Mouse (Mus musculus): ENCODE measurements around the gene Mon1a. TPM values are rescaled to one million over a fixed set of nuclear protein-coding genes. Genes with fewer than 3 reads are reported as not detected.

The Mon1a gene
- polyA plus RNA-seq, 1 experiment from 2014 or later = 25.2 TPM

DNA sequence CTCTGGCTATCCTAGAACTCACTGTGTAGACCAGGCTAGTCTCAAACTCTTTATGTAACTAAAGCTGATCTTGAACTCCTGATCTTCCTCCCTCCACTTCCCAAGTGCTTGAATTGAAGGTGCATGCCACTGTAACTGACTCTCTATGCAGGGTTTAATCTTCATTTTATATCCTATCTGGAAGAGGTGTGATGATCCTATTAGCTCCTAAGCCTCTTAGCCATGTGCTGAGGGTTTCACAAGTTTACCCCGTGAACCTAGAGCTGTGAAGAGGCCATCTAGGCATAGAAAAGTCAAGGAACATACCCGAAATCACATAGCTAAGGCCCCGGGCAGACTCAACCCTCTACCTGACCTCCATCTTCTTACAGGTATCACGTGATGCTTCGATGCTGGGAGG, 31.5 kb downstream of the Mon1a start:
- H3K4me1 ChIP-seq (replicated peaks; ENCODE audit: control insufficient read depth, insufficient read depth, low read length) = peaks cover 7% of the 10 kb centered on the region; the same call in 1 of the 2 replicates
- ATAC-seq = no peak
- H3K36me3 ChIP-seq (ENCODE audit: control insufficient read depth, insufficient read depth) = no peaks in the 10 kb centered on the region
- H3K4me2 ChIP-seq (ENCODE audit: low read length) = no peak overlapping the region
- H3K9ac ChIP-seq (replicated peaks; ENCODE audit: low read depth, low read length) = no peak overlapping the region
- H3K9me3 ChIP-seq (ENCODE audit: control insufficient read depth, low read length) = no peaks in the 10 kb centered on the region
- H3K4me3 ChIP-seq (replicated peaks; ENCODE audit: low read length) = no peak overlapping the region
- no peak overlapping the region for H3K27ac ChIP-seq (ENCODE audit: low read length)
- WGBS = 85% methylated on average over 5 of the region's 5 CpGs
- H3K27me3 ChIP-seq (replicated peaks; ENCODE audit: control insufficient read depth, insufficient read depth, low read length) = no peaks in the 10 kb centered on the region

DNA sequence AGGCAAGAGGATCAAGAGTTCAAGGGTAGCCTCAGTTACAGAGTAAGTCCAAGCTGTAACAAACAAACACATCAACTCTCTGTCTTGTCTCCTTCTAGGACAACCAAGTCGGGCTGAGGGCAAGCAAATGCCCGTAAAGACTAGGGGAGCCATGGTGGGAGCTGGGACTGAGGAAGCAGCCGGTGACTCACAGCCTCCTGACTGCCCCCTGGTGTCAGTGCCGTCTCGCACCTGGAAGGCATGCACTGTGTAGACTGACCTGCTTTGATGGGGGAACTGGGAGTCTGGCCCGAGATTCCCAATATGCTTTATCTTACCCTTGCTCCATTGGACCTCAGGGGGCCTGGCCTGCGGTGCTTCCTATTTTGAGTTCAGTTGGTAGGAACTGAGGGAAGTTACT, 35.1 kb downstream of the Mon1a start:
- Histone ChIP-seq H3K9ac (replicated peaks; ENCODE audit: low read depth, low read length) (no peak overlapping the region), H3K27me3 (replicated peaks; ENCODE audit: control insufficient read depth, insufficient read depth, low read length) (no peaks in the 10 kb centered on the region), H3K27ac (ENCODE audit: low read length) (no peak overlapping the region), H3K4me1 (replicated peaks; ENCODE audit: control insufficient read depth, insufficient read depth, low read length) (peaks cover 20% of the 10 kb centered on the region), H3K4me3 (replicated peaks; ENCODE audit: low read length) (no peak overlapping the region), H3K9me3 (ENCODE audit: control insufficient read depth, low read length) (no peaks in the 10 kb centered on the region), H3K4me2 (ENCODE audit: low read length) (no peak overlapping the region), H3K36me3 (ENCODE audit: control insufficient read depth, insufficient read depth) (no peaks in the 10 kb centered on the region)
- whole genome bisulfite sequencing = 26% methylated on average over 7 of the region's 7 CpGs
- ATAC-seq = no peak

DNA sequence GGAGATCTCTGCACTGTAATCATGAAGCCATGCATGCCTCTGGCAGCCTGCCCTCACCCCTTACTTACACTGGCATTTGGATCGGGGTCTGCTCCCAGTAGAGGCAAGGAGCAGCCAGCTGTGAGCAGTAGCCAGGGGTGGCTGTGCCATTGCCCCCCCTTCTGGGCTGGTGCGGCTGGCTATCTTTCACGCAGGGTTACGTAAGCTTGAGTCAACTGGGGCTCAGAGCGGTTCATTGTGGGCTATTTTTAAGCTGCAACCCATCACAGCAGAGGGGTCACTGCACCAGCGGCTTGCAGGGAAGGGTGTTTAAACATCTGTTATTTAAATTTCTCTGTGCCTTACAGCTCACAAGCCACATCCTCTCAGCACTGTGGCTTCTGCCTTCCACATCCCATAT, 36.0 kb downstream of the Mon1a start:
- H3K4me2 ChIP-seq (ENCODE audit: low read length) = no peak overlapping the region
- H3K4me3 ChIP-seq (replicated peaks; ENCODE audit: low read length) = no peak overlapping the region
- no peaks in the 10 kb centered on the region for H3K9me3 ChIP-seq (ENCODE audit: control insufficient read depth, low read length)
- H3K9ac ChIP-seq (replicated peaks; ENCODE audit: low read depth, low read length) = no peak overlapping the region
- ATAC-seq = no peak
- no peak overlapping the region for H3K27ac ChIP-seq (ENCODE audit: low read length)
- peaks cover 16% of the 10 kb centered on the region for H3K4me1 ChIP-seq (replicated peaks; ENCODE audit: control insufficient read depth, insufficient read depth, low read length)
- no peaks in the 10 kb centered on the region for H3K27me3 ChIP-seq (replicated peaks; ENCODE audit: control insufficient read depth, insufficient read depth, low read length)
- H3K36me3 ChIP-seq (ENCODE audit: control insufficient read depth, insufficient read depth) = no peaks in the 10 kb centered on the region
- WGBS = 70% methylated on average over 6 of the region's 6 CpGs

DNA sequence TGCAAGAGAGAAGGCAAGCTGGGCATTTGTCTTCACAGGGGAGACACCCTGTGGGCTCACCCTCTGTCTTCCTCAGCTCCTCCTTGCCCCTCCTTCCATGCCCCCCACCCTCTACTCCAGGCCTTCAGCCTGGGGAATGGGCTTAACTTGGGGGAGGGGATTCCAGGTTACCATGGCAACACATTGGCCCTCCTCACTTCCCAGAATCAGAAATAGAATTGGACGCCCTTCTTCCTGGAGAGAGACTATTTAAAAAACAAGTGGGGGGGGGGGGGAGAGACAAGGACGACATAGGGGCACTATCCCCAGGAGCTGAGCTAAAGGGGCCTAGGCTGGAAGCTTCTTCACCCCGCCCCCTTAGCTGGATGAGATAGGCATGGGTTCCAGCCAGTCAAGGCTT, 37.3 kb downstream of the Mon1a start:
- Histone ChIP-seq H3K4me1 (replicated peaks; ENCODE audit: control insufficient read depth, insufficient read depth, low read length) (peaks cover 16% of the 10 kb centered on the region), H3K4me3 (replicated peaks; ENCODE audit: low read length) (no peak overlapping the region), H3K9ac (replicated peaks; ENCODE audit: low read depth, low read length) (no peak overlapping the region), H3K27ac (ENCODE audit: low read length) (no peak overlapping the region), H3K9me3 (ENCODE audit: control insufficient read depth, low read length) (no peaks in the 10 kb centered on the region), H3K4me2 (ENCODE audit: low read length) (no peak overlapping the region), H3K36me3 (ENCODE audit: control insufficient read depth, insufficient read depth) (no peaks in the 10 kb centered on the region), H3K27me3 (replicated peaks; ENCODE audit: control insufficient read depth, insufficient read depth, low read length) (no peaks in the 10 kb centered on the region)
- peak; percentile 34 for ATAC-seq
- WGBS = 20% methylated on average over 3 of the region's 3 CpGs

DNA sequence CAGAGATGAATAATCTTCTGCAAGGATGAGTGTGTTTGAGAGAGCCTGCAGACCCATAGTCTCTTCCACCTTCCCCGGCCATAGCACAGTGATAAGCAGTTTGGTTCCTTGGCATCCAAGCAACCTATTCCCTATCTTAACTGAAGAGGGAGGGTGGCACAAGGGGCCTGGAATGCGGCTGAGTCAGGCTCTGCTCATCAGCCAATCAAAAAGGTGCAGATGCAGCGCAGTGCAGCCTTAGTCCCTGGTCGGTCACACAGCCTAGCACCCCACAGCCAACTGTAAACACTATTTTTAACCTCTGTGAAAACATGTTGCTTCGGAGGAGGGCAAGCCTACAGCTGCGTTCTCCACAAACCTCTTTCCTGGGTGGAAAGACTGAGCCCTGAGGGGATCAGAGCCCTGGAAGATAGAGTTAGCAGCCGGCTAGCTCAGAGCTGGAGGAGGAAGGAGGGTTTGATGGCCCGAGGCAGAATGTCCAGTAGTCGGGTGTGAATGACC, 39.0 kb downstream of the Mon1a start:
- H3K4me2 ChIP-seq (ENCODE audit: low read length) = no peak overlapping the region
- no peak for ATAC-seq
- peak overlapping the region; percentile 17; the same call in 1 of the 2 replicates for H3K27ac ChIP-seq (ENCODE audit: low read length)
- no peaks in the 10 kb centered on the region for H3K36me3 ChIP-seq (ENCODE audit: control insufficient read depth, insufficient read depth)
- H3K9ac ChIP-seq (replicated peaks; ENCODE audit: low read depth, low read length) = no peak overlapping the region
- H3K9me3 ChIP-seq (ENCODE audit: control insufficient read depth, low read length) = no peaks in the 10 kb centered on the region
- H3K4me1 ChIP-seq (replicated peaks; ENCODE audit: control insufficient read depth, insufficient read depth, low read length) = peaks cover 16% of the 10 kb centered on the region
- no peak overlapping the region for H3K4me3 ChIP-seq (replicated peaks; ENCODE audit: low read length)
- 63% methylated on average over 9 of the region's 9 CpGs for WGBS
- H3K27me3 ChIP-seq (replicated peaks; ENCODE audit: control insufficient read depth, insufficient read depth, low read length) = no peaks in the 10 kb centered on the region

DNA sequence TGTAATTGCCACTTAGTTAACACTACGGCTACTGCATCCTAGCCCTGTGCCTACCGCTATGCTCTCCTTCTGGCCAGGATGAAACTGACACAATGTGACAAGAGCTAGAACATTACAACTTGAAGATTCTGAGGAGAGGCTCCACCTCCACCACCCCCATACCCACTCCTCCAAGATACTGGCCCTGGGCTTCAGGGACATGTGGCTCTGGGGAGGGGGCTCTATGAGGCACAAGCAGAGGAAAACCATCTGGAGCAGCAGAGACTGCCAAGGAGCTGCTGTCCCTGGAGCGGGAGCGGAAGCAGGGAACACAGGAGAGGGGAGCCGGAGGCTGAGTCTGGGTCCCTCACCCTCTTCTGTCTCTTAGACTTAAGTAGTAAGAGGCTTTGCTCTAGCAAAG, 39.8 kb downstream of the Mon1a start:
- Histone ChIP-seq H3K9ac (replicated peaks; ENCODE audit: low read depth, low read length) (no peak overlapping the region), H3K27ac (ENCODE audit: low read length) (peak overlapping the region; percentile 17; the same call in 1 of the 2 replicates), H3K27me3 (replicated peaks; ENCODE audit: control insufficient read depth, insufficient read depth, low read length) (no peaks in the 10 kb centered on the region), H3K4me1 (replicated peaks; ENCODE audit: control insufficient read depth, insufficient read depth, low read length) (peaks cover 19% of the 10 kb centered on the region), H3K4me3 (replicated peaks; ENCODE audit: low read length) (no peak overlapping the region), H3K9me3 (ENCODE audit: control insufficient read depth, low read length) (no peaks in the 10 kb centered on the region), H3K36me3 (ENCODE audit: control insufficient read depth, insufficient read depth) (no peaks in the 10 kb centered on the region), H3K4me2 (ENCODE audit: low read length) (no peak overlapping the region)
- 77% methylated on average over 5 of the region's 5 CpGs for WGBS
- peak; percentile 64 for ATAC-seq

DNA sequence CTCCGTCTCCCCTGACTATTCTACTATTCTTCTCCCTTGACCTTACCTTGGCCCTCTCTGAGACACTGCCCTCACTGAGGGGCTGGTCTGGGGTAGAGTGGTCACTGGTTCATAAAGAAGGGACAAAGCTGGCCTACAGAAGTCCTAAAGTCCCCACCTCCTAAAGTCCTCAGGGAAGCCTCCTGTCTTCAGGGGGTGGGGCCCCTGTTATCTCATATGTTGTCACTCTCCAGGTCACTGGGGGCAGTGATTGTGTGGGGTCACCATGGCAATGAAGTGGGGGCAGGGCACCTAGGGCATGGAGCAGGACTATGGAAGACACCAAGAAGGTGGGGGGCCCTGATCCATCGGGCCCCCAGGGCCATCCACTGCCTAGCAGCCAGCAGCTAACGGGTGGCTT, 40.2 kb downstream of the Mon1a start, which contains the start of gene Actl11:
Gene Actl11 (plus strand): TSS at position 301 of the 400 bp plus-strand sequence.
- Histone ChIP-seq H3K27ac (ENCODE audit: low read length) (peak within 1 kb of the TSS; percentile 17; the same call in 1 of the 2 replicates), H3K27me3 (replicated peaks; ENCODE audit: control insufficient read depth, insufficient read depth, low read length) (no peaks in the 10 kb centered on the region), H3K4me3 (replicated peaks; ENCODE audit: low read length) (no peak within 1 kb of the TSS), H3K9ac (replicated peaks; ENCODE audit: low read depth, low read length) (no peak within 1 kb of the TSS), H3K4me2 (ENCODE audit: low read length) (no peak within 1 kb of the TSS), H3K36me3 (ENCODE audit: control insufficient read depth, insufficient read depth) (no peaks in the 10 kb centered on the region), H3K4me1 (replicated peaks; ENCODE audit: control insufficient read depth, insufficient read depth, low read length) (peaks cover 19% of the 10 kb centered on the region), H3K9me3 (ENCODE audit: control insufficient read depth, low read length) (no peaks in the 10 kb centered on the region)
- WGBS = 77% methylated on average over 3 of the region's 3 CpGs
- no peak for ATAC-seq

DNA sequence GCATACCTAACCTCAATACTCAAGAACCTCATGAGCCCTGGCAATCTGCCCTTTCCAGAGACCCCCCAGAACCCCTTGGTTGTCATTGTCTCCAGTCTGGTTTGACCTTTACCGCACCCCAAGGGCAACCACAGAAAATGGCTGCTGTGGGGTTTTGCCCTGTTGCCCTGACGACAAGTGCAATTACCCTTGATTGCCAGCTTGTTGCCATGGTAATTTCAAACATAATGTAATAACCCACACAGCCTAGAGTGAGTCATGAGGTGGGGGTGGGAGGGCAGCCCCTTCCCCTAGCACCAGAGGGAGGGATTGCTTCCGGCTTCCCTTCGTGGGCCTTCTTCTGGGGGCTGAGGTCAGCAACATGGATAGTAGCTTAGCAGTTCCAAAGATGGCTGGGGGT, 44.3 kb downstream of the Mon1a start:
- peak; percentile 30; the same call in 1 of the 2 replicates for ATAC-seq
- H3K4me1 ChIP-seq (replicated peaks; ENCODE audit: control insufficient read depth, insufficient read depth, low read length) = peaks cover 21% of the 10 kb centered on the region
- no peaks in the 10 kb centered on the region for H3K36me3 ChIP-seq (ENCODE audit: control insufficient read depth, insufficient read depth)
- H3K9me3 ChIP-seq (ENCODE audit: control insufficient read depth, low read length) = no peaks in the 10 kb centered on the region
- no peak overlapping the region for H3K4me3 ChIP-seq (replicated peaks; ENCODE audit: low read length)
- H3K4me2 ChIP-seq (ENCODE audit: low read length) = no peak overlapping the region
- 56% methylated on average over 4 of the region's 4 CpGs for WGBS
- H3K27ac ChIP-seq (ENCODE audit: low read length) = no peak overlapping the region
- no peak overlapping the region for H3K9ac ChIP-seq (replicated peaks; ENCODE audit: low read depth, low read length)
- no peaks in the 10 kb centered on the region; the same call in 1 of the 2 replicates for H3K27me3 ChIP-seq (replicated peaks; ENCODE audit: control insufficient read depth, insufficient read depth, low read length)

DNA sequence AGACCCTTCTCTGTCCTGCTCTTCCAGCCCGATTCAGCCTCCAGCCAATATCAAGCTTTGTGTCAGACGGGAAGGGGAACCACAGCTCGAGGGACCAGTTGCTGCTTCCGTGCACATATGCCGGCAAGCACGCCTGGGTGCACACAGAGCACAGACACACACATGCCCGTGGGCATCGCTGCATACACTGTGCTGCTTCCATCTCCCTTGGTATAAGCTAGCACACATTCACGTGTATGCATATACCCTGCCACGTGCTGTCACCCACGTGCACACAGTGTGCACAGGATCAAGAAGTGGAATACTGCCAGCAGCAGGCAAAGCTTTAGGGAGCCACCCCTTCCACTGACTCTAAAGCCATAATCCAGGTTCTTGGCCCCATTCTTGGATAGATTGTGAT, 46.2 kb downstream of the Mon1a start:
- WGBS = 83% methylated on average over 11 of the region's 11 CpGs
- H3K36me3 ChIP-seq (ENCODE audit: control insufficient read depth, insufficient read depth) = no peaks in the 10 kb centered on the region
- H3K9me3 ChIP-seq (ENCODE audit: control insufficient read depth, low read length) = no peaks in the 10 kb centered on the region
- peaks cover 22% of the 10 kb centered on the region for H3K4me1 ChIP-seq (replicated peaks; ENCODE audit: control insufficient read depth, insufficient read depth, low read length)
- no peak overlapping the region for H3K9ac ChIP-seq (replicated peaks; ENCODE audit: low read depth, low read length)
- no peak overlapping the region for H3K4me2 ChIP-seq (ENCODE audit: low read length)
- no peaks in the 10 kb centered on the region; the same call in 1 of the 2 replicates for H3K27me3 ChIP-seq (replicated peaks; ENCODE audit: control insufficient read depth, insufficient read depth, low read length)
- ATAC-seq = no peak
- no peak overlapping the region for H3K27ac ChIP-seq (ENCODE audit: low read length)
- H3K4me3 ChIP-seq (replicated peaks; ENCODE audit: low read length) = no peak overlapping the region

DNA sequence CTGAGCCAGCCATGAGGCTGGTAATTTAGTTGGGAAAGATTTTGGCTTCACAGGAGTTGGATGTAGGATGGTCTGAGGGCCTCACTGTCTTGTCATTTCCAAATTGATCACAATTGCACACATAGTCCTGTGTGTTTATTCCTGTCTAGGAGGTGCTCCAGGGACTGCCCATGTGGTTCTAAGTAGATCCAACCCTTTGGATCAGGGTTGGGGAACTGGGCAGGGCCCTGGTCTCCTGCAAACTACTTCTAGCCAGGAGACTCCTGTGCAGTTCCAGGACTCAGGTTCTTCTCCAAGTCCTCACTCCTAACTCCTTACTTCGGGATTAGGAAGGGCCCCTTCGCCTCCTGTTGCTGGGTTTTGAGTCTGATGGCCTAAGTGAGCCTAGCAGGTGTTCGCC, 47.4 kb downstream of the Mon1a start, which contains the start of gene Camkv:
Gene Camkv (plus strand): TSS at position 301 of the 400 bp plus-strand sequence.
- Histone ChIP-seq H3K9me3 (ENCODE audit: control insufficient read depth, low read length) (no peaks in the 10 kb centered on the region), H3K9ac (replicated peaks; ENCODE audit: low read depth, low read length) (peak within 1 kb of the TSS; percentile 69), H3K4me1 (replicated peaks; ENCODE audit: control insufficient read depth, insufficient read depth, low read length) (peaks cover 22% of the 10 kb centered on the region), H3K4me2 (ENCODE audit: low read length) (peak within 1 kb of the TSS; percentile 86), H3K27ac (ENCODE audit: low read length) (0 out of 2 replicates have a peak within 1 kb of the TSS, but pooled peaks have one; percentile 20), H3K27me3 (replicated peaks; ENCODE audit: control insufficient read depth, insufficient read depth, low read length) (no peaks in the 10 kb centered on the region; the same call in 1 of the 2 replicates), H3K4me3 (replicated peaks; ENCODE audit: low read length) (peak within 1 kb of the TSS; percentile 64), H3K36me3 (ENCODE audit: control insufficient read depth, insufficient read depth) (no peaks in the 10 kb centered on the region)
- 0 out of 2 replicates have a peak, but pooled peaks have one; percentile 3 for ATAC-seq
- WGBS = 12% methylated on average over 3 of the region's 3 CpGs
